Mouse (Mus musculus): Measurements from ENCODE around the gene Angel1. TPM values are rescaled to one million over a fixed set of nuclear protein-coding genes. Genes with fewer than 3 reads are reported as not detected.

The Angel1 gene
- polyA plus RNA-seq, 1 experiment from 2014 or later, result 8.4 TPM

- H3K27ac ChIP-seq (ENCODE audit: low read depth, low read length), result peak overlapping the region; percentile 99
- H3K9me3 ChIP-seq (ENCODE audit: control insufficient read depth, low read length), result no peaks in the 10 kb centered on the region
- no peaks in the 10 kb centered on the region for H3K36me3 ChIP-seq (ENCODE audit: control insufficient read depth, insufficient read depth, low read length)
- ATAC-seq (ENCODE audit: low FRiP score), result no peak
- 37% methylated on average over 12 of the region's 12 CpGs for WGBS
- H3K4me1 ChIP-seq (replicated peaks; ENCODE audit: control insufficient read depth, insufficient read depth, low read length), result peaks cover 2% of the 10 kb centered on the region; the same call in 1 of the 2 replicates
- no peak for DNase-seq (ENCODE audit: low spot score)
- peak overlapping the region; percentile 93 for H3K4me3 ChIP-seq (ENCODE audit: low read depth, low read length)
- H3K4me2 ChIP-seq (replicated peaks; ENCODE audit: low read depth, low read length), result peak overlapping the region; percentile 72
- no peaks in the 10 kb centered on the region for H3K27me3 ChIP-seq (ENCODE audit: control insufficient read depth, insufficient read depth, low read length)
- H3K9ac ChIP-seq (ENCODE audit: low read depth, low read length), result peak overlapping the region; percentile 98
Observed at GRCm38 (mm10) chr12:86679991-86680491, 46.2 kb downstream of the Angel1 start.

DNA sequence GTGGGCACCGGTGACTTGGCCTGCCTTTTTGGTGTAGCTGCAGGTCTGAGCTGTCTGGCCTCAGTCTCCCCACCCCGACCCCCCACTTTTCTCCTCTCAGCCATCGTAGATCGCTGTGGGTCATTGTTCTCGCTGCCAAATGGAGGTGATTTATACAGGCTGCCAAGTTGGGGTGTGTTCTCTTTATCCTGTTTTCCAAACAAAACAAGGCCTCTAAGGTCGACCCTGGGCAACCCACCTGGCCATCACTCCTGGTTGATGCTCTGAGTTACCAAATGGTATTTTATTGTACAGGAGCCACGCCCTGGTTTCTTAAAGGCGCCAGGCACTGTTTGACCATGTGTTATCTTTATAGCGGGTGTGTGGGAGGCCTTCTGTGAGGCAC, 46.7 kb downstream of the Angel1 start:
- peak overlapping the region; percentile 99 for H3K27ac ChIP-seq (ENCODE audit: low read depth, low read length)
- H3K4me3 ChIP-seq (ENCODE audit: low read depth, low read length), result peak overlapping the region; percentile 93
- peak overlapping the region; percentile 72 for H3K4me2 ChIP-seq (replicated peaks; ENCODE audit: low read depth, low read length)
- no peaks in the 10 kb centered on the region for H3K9me3 ChIP-seq (ENCODE audit: control insufficient read depth, low read length)
- 3% methylated on average over 9 of the region's 9 CpGs for WGBS
- H3K36me3 ChIP-seq (ENCODE audit: control insufficient read depth, insufficient read depth, low read length), result no peaks in the 10 kb centered on the region
- H3K27me3 ChIP-seq (ENCODE audit: control insufficient read depth, insufficient read depth, low read length), result no peaks in the 10 kb centered on the region
- peak overlapping the region; percentile 98 for H3K9ac ChIP-seq (ENCODE audit: low read depth, low read length)
- peaks cover 2% of the 10 kb centered on the region; the same call in 1 of the 2 replicates for H3K4me1 ChIP-seq (replicated peaks; ENCODE audit: control insufficient read depth, insufficient read depth, low read length)
- DNase-seq (ENCODE audit: low spot score), result peak; percentile 54
- peak; percentile 17; the same call in 1 of the 2 replicates for ATAC-seq (ENCODE audit: low FRiP score)

DNA sequence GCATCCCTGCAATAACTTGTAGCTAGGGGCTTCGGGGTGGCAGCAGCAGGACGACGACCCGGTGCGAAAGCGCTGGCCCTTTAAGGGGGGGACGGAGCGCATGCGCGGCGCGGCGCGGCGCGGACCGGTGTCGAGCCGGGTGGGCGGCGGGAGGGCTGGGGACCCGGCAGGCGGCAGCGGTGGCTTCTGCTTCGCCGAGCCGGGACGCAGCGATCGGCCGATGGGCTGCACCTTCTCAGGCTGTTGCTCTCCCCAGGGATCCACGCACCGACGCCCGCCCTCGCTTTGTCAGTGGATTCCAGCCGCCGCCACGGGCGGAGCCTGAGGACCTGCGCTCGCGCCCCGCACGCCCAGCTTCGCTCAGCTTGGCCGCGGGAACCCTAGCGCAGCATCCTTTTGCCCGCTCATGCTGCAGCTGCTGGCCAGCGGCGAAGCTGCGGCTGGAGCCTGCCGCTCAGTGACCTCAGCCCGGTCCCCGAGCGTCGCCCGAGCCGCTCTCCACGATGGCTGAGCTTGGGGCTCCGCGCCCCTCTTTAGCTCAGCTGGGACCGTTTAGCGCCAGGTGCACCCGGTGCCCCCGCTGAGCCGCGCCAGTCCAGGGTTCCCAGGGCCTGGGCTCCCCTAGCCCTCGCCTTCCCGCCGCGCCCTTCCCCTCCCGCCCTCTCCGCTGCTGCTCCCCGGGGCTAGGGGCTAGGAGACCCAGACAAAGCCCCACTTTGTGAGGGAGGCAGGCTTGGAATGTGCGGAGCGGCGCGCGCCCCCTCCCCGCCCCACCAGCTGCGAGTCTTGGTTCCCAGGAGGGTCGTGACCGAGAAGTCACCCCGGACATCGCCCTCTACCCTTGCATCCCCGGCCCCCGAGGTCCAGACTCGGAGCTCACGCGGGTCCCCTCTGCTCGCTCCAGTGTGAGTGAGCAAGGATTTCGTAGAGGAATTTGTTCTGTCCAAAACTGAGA, 47.4 kb downstream of the Angel1 start, which contains the start of gene Vash1:
Gene Vash1 (plus strand): TSS at position 110 of the 955 bp plus-strand sequence.
- WGBS, result under 1% methylated on average over 92 of the region's 94 CpGs
- peak within 1 kb of the TSS; percentile 72 for H3K4me2 ChIP-seq (replicated peaks; ENCODE audit: low read depth, low read length)
- H3K9me3 ChIP-seq (ENCODE audit: control insufficient read depth, low read length), result no peaks in the 10 kb centered on the region
- peak within 1 kb of the TSS; percentile 93 for H3K4me3 ChIP-seq (ENCODE audit: low read depth, low read length)
- peaks cover 2% of the 10 kb centered on the region; the same call in 1 of the 2 replicates for H3K4me1 ChIP-seq (replicated peaks; ENCODE audit: control insufficient read depth, insufficient read depth, low read length)
- peak; percentile 90 for DNase-seq (ENCODE audit: low spot score)
- H3K36me3 ChIP-seq (ENCODE audit: control insufficient read depth, insufficient read depth, low read length), result no peaks in the 10 kb centered on the region
- ATAC-seq (ENCODE audit: low FRiP score), result peak; percentile 86
- H3K9ac ChIP-seq (ENCODE audit: low read depth, low read length), result peak within 1 kb of the TSS; percentile 98
- peak within 1 kb of the TSS; percentile 99 for H3K27ac ChIP-seq (ENCODE audit: low read depth, low read length)
- H3K27me3 ChIP-seq (ENCODE audit: control insufficient read depth, insufficient read depth, low read length), result no peaks in the 10 kb centered on the region

DNA sequence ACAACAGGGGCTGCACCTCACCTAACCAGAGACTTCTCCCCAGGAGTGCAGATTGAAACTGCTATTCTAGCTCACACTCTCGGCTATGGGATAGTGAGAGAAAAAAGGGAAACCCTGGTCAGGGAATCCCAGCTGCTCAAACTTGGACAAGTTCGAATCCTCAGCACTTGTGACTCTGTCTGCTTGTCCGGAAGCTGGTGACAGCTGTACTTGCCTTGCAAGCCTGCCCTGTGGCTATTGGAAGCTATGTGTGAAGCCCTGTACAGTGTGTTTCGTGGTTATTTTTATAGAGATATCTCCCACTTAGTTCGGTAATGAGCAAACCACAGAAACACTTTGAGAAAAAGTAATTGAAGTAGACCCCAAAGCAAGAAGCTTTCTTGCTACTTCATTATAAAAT, 53.8 kb downstream of the Angel1 start:
- Histone ChIP-seq H3K4me2 (replicated peaks; ENCODE audit: low read depth, low read length) (no peak overlapping the region), H3K27me3 (ENCODE audit: control insufficient read depth, insufficient read depth, low read length) (no peaks in the 10 kb centered on the region), H3K9ac (ENCODE audit: low read depth, low read length) (no peak overlapping the region), H3K27ac (ENCODE audit: low read depth, low read length) (no peak overlapping the region), H3K4me3 (ENCODE audit: low read depth, low read length) (no peak overlapping the region), H3K4me1 (replicated peaks; ENCODE audit: control insufficient read depth, insufficient read depth, low read length) (no peaks in the 10 kb centered on the region), H3K36me3 (ENCODE audit: control insufficient read depth, insufficient read depth, low read length) (no peaks in the 10 kb centered on the region), H3K9me3 (ENCODE audit: control insufficient read depth, low read length) (no peaks in the 10 kb centered on the region)
- ATAC-seq (ENCODE audit: low FRiP score) (no peak), DNase-seq (ENCODE audit: low spot score) (no peak)
- WGBS, result 75% methylated on average over 5 of the region's 5 CpGs

DNA sequence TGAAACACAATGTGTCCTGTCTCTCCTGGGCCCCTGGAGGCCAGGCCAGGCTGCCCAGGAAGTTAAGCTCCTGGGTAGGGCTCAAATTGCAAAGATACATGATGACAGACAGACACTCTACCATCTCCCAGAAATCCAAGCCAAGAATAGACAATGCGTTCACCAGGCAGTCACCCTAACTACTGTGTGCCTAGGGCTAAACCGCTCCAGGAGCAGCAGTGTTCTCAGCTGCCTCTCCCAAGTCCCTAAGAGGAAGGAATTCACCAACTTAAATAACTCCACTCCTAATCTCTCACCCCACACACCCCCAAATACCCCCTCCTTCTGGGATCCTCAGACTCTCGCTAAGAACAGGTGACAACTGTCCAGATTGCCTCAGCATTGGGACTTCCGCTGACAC, 54.2 kb downstream of the Angel1 start:
- no peak overlapping the region for H3K9ac ChIP-seq (ENCODE audit: low read depth, low read length)
- H3K4me1 ChIP-seq (replicated peaks; ENCODE audit: control insufficient read depth, insufficient read depth, low read length), result no peaks in the 10 kb centered on the region
- 77% methylated on average over 4 of the region's 4 CpGs for WGBS
- H3K9me3 ChIP-seq (ENCODE audit: control insufficient read depth, low read length), result no peaks in the 10 kb centered on the region
- DNase-seq (ENCODE audit: low spot score), result no peak
- H3K4me3 ChIP-seq (ENCODE audit: low read depth, low read length), result no peak overlapping the region
- no peak for ATAC-seq (ENCODE audit: low FRiP score)
- H3K4me2 ChIP-seq (replicated peaks; ENCODE audit: low read depth, low read length), result no peak overlapping the region
- no peak overlapping the region for H3K27ac ChIP-seq (ENCODE audit: low read depth, low read length)
- no peaks in the 10 kb centered on the region for H3K27me3 ChIP-seq (ENCODE audit: control insufficient read depth, insufficient read depth, low read length)
- H3K36me3 ChIP-seq (ENCODE audit: control insufficient read depth, insufficient read depth, low read length), result no peaks in the 10 kb centered on the region

- Histone ChIP-seq H3K9me3 (ENCODE audit: control insufficient read depth, low read length) (no peaks in the 10 kb centered on the region), H3K4me3 (ENCODE audit: low read depth, low read length) (no peak overlapping the region), H3K27me3 (ENCODE audit: control insufficient read depth, insufficient read depth, low read length) (no peaks in the 10 kb centered on the region), H3K27ac (ENCODE audit: low read depth, low read length) (no peak overlapping the region), H3K36me3 (ENCODE audit: control insufficient read depth, insufficient read depth, low read length) (no peaks in the 10 kb centered on the region), H3K4me2 (replicated peaks; ENCODE audit: low read depth, low read length) (no peak overlapping the region), H3K4me1 (replicated peaks; ENCODE audit: control insufficient read depth, insufficient read depth, low read length) (no peaks in the 10 kb centered on the region), H3K9ac (ENCODE audit: low read depth, low read length) (no peak overlapping the region)
- WGBS, result 89% methylated on average over 2 of the region's 2 CpGs
- no peak for ATAC-seq (ENCODE audit: low FRiP score)
- no peak for DNase-seq (ENCODE audit: low spot score)
Observed at GRCm38 (mm10) chr12:86668404-86668803, 57.9 kb downstream of the Angel1 start.

DNA sequence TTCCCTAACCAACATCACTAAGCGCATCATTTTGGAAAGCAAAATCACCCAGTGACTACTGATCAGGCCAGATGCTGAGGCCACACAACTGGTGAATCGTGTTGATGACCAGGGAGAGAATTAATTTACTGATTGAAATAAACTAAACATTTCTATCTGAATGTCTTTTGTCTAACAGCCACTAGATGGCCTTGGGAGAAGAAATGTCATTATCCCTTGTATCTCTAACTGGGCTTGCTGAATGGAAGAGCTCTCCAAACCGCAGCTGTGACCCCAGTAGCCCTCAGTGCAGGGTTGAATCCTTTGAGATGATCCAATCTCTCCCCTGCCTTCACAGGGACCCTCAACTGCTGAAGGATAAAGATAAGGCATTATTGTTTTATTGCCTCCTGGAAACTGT, 60.6 kb downstream of the Angel1 start:
- no peak overlapping the region for H3K9ac ChIP-seq (ENCODE audit: low read depth, low read length)
- no peaks in the 10 kb centered on the region for H3K4me1 ChIP-seq (replicated peaks; ENCODE audit: control insufficient read depth, insufficient read depth, low read length)
- H3K4me3 ChIP-seq (ENCODE audit: low read depth, low read length), result no peak overlapping the region
- H3K27me3 ChIP-seq (ENCODE audit: control insufficient read depth, insufficient read depth, low read length), result no peaks in the 10 kb centered on the region
- H3K36me3 ChIP-seq (ENCODE audit: control insufficient read depth, insufficient read depth, low read length), result no peaks in the 10 kb centered on the region
- 68% methylated on average over 3 of the region's 3 CpGs for WGBS
- no peak overlapping the region for H3K4me2 ChIP-seq (replicated peaks; ENCODE audit: low read depth, low read length)
- no peak for ATAC-seq (ENCODE audit: low FRiP score)
- no peak for DNase-seq (ENCODE audit: low spot score)
- H3K27ac ChIP-seq (ENCODE audit: low read depth, low read length), result no peak overlapping the region
- no peaks in the 10 kb centered on the region for H3K9me3 ChIP-seq (ENCODE audit: control insufficient read depth, low read length)

GRCm38 (mm10) chr12:86660466-86660865, 65.8 kb downstream of the Angel1 start:
- H3K27ac ChIP-seq (ENCODE audit: low read depth, low read length), result no peak overlapping the region
- no peaks in the 10 kb centered on the region for H3K4me1 ChIP-seq (replicated peaks; ENCODE audit: control insufficient read depth, insufficient read depth, low read length)
- no peak overlapping the region for H3K4me2 ChIP-seq (replicated peaks; ENCODE audit: low read depth, low read length)
- no peaks in the 10 kb centered on the region for H3K36me3 ChIP-seq (ENCODE audit: control insufficient read depth, insufficient read depth, low read length)
- H3K9ac ChIP-seq (ENCODE audit: low read depth, low read length), result no peak overlapping the region
- ATAC-seq (ENCODE audit: low FRiP score) (no peak), DNase-seq (ENCODE audit: low spot score) (no peak)
- no peaks in the 10 kb centered on the region for H3K27me3 ChIP-seq (ENCODE audit: control insufficient read depth, insufficient read depth, low read length)
- WGBS, result 79% methylated on average over 2 of the region's 2 CpGs
- H3K4me3 ChIP-seq (ENCODE audit: low read depth, low read length), result no peak overlapping the region
- H3K9me3 ChIP-seq (ENCODE audit: control insufficient read depth, low read length), result no peaks in the 10 kb centered on the region

Measured in hindbrain, embryonic 11.5 days (tissue).